Mouse (Mus musculus) right cerebral cortex, postnatal 10 days (tissue): ENCODE data around the gene Mylk.
"Not testable (repeated sequence)": the region's sequence is repeated elsewhere in the genome, so short reads cannot be mapped to it uniquely, and the experiment has no call there.

ENCODE experiments used
- DNase-seq, 2 experiments: peaks; one replicate each; pipeline ENCODE4 v3.0.0; 2021; ENCODE audit warnings: low spot score in 2 of 2

Gene Mylk

GRCm38 (mm10) chr16:34768436-34768835 lies 23.4 kb downstream of the Mylk start:
- DNase-seq = no peak

GRCm38 (mm10) chr16:34770127-34770526 lies 25.1 kb downstream of the Mylk start:
- DNase-seq = no peak

GRCm38 (mm10) chr16:34772445-34773032 lies 27.5 kb downstream of the Mylk start:
- no peak for DNase-seq

DNA sequence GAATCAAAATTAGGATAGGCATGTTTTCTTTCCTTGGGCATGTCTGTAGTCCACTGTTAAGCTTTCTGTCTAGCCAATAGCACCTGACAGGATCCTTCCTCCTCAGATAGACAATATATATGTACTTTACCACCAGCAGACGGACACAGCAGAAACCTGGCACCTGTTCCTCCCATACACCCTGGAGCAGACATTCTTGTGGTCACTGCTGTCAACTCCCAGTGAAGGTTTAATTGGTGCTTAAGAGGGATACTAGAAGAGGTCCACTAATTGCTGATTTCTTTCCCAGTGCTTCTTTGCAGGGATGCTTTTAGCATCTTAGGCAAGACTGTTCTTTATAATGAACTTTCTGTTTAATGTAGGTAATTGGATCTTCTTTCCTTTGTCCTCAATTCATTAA lies 37.4 kb downstream of the Mylk start:
- DNase-seq = no peak

- DNase-seq = no peak
Observed at GRCm38 (mm10) chr16:34783536-34783935, 38.5 kb downstream of the Mylk start.

- DNase-seq = no peak
Observed at GRCm38 (mm10) chr16:34784675-34785074, 39.7 kb downstream of the Mylk start.

- DNase-seq = no peak
Observed at GRCm38 (mm10) chr16:34792555-34792954, 47.5 kb downstream of the Mylk start.

GRCm38 (mm10) chr16:34793000-34793399 lies 48.0 kb downstream of the Mylk start:
- no peak for DNase-seq

GRCm38 (mm10) chr16:34801222-34801621 lies 56.2 kb downstream of the Mylk start:
- DNase-seq = peak; percentile 33 to 39

DNA sequence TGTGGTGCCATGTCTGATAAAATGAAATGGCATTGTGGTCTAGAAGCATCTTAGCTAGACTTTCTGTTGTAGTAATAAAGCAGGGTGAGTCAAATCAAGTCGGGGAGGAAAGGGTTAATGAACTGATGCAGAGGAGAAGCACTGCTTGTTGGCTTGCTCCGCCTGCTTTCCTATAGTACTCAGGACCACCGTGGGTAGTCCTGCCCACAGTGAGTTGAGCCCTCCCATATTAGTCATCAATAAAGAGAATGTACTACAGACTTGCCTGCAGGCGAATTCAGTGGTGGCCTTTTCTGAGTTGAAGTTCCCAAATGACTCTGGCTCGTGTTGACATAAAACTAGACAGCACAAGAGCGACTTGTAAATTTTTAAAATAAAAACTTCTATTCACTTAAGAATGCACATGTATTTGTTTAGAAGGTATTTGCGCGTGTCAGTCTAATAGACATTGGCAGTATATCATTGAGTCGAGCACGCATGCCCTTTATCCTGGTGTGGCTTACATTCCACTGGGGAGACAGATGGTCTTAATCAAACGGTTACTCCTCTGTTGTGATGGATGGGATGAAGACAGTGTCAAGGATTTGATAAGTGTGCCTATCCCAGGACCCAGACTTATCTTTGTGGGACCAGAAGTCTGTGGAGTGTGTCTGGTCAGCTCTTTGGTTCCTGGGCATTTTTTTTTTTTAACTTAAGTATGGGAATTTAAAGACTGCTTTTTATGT lies 59.4 kb downstream of the Mylk start:
- no peak for DNase-seq

- no peak for DNase-seq
Observed at GRCm38 (mm10) chr16:34806883-34807767, 62.1 kb downstream of the Mylk start.

- DNase-seq = no peak
Observed at GRCm38 (mm10) chr16:34807768-34808275, 62.8 kb downstream of the Mylk start.

- no peak for DNase-seq
Observed at GRCm38 (mm10) chr16:34812165-34812564, 67.2 kb downstream of the Mylk start.

GRCm38 (mm10) chr16:34813161-34813560 lies 68.2 kb downstream of the Mylk start:
- DNase-seq = not testable (repeated sequence)

- no peak for DNase-seq
Observed at GRCm38 (mm10) chr16:34813570-34813969, 68.6 kb downstream of the Mylk start.

GRCm38 (mm10) chr16:34814612-34815011 lies 69.6 kb downstream of the Mylk start:
- no peak for DNase-seq

GRCm38 (mm10) chr16:34816548-34816947 lies 71.5 kb downstream of the Mylk start:
- no peak for DNase-seq

DNA sequence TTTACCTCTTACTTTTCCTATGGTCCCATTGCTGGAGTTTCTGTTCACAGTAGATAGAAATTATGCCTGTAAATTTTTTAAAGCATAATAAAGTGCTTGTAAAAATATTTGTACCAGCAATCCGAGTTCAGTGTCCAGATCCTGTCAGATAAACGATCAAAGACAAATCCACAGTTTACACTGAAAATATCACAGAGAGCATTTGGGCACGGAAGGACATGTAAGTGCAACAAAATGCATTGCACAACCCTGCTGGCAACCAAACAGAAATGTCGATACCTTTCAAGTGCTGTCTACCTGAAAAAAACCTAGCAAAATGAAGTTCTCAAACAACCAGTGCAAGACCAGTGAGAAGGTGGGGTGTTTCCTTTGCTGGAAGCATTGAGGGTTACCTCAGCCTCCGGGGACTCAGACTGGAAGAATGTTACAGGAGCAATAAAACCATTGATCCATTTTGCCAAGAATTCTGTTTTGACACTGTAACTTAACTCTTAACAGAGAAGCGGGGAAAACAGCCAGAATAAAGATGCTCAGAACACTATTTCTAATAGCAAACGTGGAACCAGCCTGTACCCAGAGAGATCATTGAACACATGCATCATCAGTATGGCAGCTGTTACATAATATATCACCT lies 80.2 kb downstream of the Mylk start:
- no peak for DNase-seq

GRCm38 (mm10) chr16:34834477-34834876 lies 89.5 kb downstream of the Mylk start:
- DNase-seq = no peak

GRCm38 (mm10) chr16:34839004-34839703 lies 94.1 kb downstream of the Mylk start:
- no peak for DNase-seq

DNA sequence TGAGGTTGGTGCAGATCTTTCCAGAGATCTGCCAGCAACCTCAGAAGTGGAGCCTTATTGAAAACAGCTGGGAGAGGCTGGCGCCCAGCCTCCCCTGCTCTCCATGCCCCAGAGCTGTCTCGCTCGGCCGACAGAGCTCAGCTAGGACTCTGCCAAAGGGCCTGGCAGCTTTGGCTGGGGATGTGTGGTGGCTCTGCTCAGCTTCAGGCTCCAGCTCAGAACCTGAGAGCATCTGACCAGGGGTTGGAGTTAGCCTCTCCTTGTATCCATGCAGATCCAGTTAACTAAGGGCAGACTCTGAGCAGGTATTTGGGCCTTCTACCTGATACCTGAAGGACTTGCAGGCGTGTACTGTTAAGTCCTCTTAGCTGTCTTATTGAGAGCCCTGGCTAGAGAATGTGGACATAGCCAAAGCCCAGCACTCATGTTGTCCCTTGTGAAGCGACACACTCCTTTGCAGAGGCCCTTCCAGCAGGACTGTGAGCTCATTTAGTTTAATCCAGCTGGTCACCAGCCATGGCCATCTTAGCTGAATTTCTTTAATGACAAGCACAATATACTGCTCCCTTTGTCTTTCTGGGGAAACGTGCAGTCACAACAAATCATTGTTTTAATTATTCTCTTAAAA lies 94.8 kb downstream of the Mylk start:
- peak in 1 of 2 experiments; percentile 39 for DNase-seq
